Mouse (Mus musculus): Measurements from ENCODE around the gene Ak2. TPM values are rescaled to one million over a fixed set of nuclear protein-coding genes. Genes with fewer than 3 reads are reported as not detected.

The Ak2 gene
- polyA plus RNA-seq, 1 experiment from 2014 or later: 134 TPM

GRCm38 (mm10) chr4:129011604-129012121 is 19.9 kb downstream of the Ak2 start:
- Histone ChIP-seq H3K27ac (ENCODE audit: low read depth, low read length) (no peak overlapping the region), H3K9ac (ENCODE audit: low read length) (no peak overlapping the region), H3K9me3 (ENCODE audit: control insufficient read depth, low read length) (no peaks in the 10 kb centered on the region), H3K36me3 (ENCODE audit: control insufficient read depth, insufficient read depth, low read length) (no peaks in the 10 kb centered on the region; the same call in 1 of the 2 replicates), H3K4me3 (ENCODE audit: low read depth, low read length) (no peak overlapping the region), H3K4me2 (ENCODE audit: low read depth) (no peak overlapping the region), H3K4me1 (ENCODE audit: control insufficient read depth, insufficient read depth, low read length) (no peaks in the 10 kb centered on the region), H3K27me3 (ENCODE audit: control insufficient read depth, insufficient read depth, low read length) (no peaks in the 10 kb centered on the region)
- WGBS: 48% methylated on average over 15 of the region's 15 CpGs
- no peak for DNase-seq (ENCODE audit: low spot score)
- no peak for ATAC-seq (ENCODE audit: insufficient read depth, low FRiP score, low TSS enrichment)

DNA sequence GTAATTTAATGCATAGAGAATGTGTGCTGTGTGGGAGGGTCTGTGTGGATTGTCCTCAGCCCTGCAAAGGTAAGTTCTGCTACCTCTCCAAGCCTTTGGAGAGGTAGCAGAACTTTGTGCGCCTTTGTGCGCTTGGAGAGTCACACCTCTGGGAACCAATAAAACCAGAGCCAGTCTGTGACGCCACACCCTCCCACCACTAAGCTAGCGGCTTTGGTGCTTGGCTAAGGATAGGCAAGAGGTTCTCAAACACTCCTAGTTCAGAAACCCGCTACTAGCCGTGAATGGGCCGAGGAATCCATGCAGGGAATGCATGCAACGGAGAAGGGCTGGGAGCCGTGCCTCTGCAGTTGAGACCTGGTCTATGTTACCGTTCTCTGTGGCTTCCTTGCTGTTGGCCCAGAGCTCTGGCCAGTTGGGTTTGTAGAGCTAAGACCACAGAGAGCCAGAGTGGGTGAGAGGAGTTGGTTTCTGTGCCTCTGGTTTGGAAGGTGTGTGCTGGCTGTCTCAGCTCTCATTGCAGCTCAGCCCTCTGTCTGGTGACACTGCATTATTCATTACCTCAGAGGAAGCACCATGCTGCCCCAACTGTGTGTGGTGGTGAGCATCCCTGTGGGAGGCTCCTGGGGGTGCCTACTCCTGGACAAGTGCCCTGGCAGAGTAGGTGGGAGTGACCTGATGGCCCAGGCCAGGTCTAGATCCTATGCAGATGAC is 21.6 kb downstream of the Ak2 start:
- H3K27me3 ChIP-seq (ENCODE audit: control insufficient read depth, insufficient read depth, low read length): no peaks in the 10 kb centered on the region
- no peak overlapping the region for H3K9ac ChIP-seq (ENCODE audit: low read length)
- WGBS: 57% methylated on average over 10 of the region's 10 CpGs
- H3K4me1 ChIP-seq (ENCODE audit: control insufficient read depth, insufficient read depth, low read length): no peaks in the 10 kb centered on the region
- H3K4me2 ChIP-seq (ENCODE audit: low read depth): no peak overlapping the region
- no peaks in the 10 kb centered on the region for H3K9me3 ChIP-seq (ENCODE audit: control insufficient read depth, low read length)
- H3K4me3 ChIP-seq (ENCODE audit: low read depth, low read length): no peak overlapping the region
- no peak for ATAC-seq (ENCODE audit: insufficient read depth, low FRiP score, low TSS enrichment)
- DNase-seq (ENCODE audit: low spot score): no peak
- H3K36me3 ChIP-seq (ENCODE audit: control insufficient read depth, insufficient read depth, low read length): no peaks in the 10 kb centered on the region; the same call in 1 of the 2 replicates
- no peak overlapping the region for H3K27ac ChIP-seq (ENCODE audit: low read depth, low read length)

GRCm38 (mm10) chr4:129016329-129016728 is 24.6 kb downstream of the Ak2 start:
- WGBS: 38% methylated on average over 4 of the region's 4 CpGs
- Histone ChIP-seq H3K4me2 (ENCODE audit: low read depth) (no peak overlapping the region), H3K9me3 (ENCODE audit: control insufficient read depth, low read length) (no peaks in the 10 kb centered on the region), H3K4me3 (ENCODE audit: low read depth, low read length) (no peak overlapping the region), H3K27ac (ENCODE audit: low read depth, low read length) (no peak overlapping the region), H3K36me3 (ENCODE audit: control insufficient read depth, insufficient read depth, low read length) (no peaks in the 10 kb centered on the region; the same call in 1 of the 2 replicates), H3K9ac (ENCODE audit: low read length) (no peak overlapping the region), H3K4me1 (ENCODE audit: control insufficient read depth, insufficient read depth, low read length) (no peaks in the 10 kb centered on the region), H3K27me3 (ENCODE audit: control insufficient read depth, insufficient read depth, low read length) (no peaks in the 10 kb centered on the region)
- ATAC-seq (ENCODE audit: insufficient read depth, low FRiP score, low TSS enrichment): no peak
- DNase-seq (ENCODE audit: low spot score): no peak

DNA sequence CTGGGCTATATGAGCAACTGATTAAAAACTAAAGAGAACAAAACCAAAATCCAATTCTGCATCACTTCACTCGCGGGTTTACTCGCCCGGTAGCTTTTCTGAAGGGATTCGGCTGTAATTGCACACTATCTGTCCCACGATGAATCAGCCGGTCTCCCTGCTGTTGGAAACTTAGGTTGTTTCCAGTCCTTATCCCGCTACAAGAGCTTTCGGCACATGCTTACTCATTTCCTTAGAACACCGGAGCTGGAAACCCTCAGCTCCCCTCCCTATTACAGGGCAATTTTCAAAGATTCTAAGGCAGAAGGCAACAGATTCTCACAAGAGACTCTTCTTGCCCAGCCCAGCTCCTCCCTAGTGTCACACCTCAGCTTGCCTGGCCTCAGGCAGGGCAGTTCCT is 25.4 kb downstream of the Ak2 start:
- Histone ChIP-seq H3K9ac (ENCODE audit: low read length) (no peak overlapping the region), H3K9me3 (ENCODE audit: control insufficient read depth, low read length) (no peaks in the 10 kb centered on the region), H3K36me3 (ENCODE audit: control insufficient read depth, insufficient read depth, low read length) (no peaks in the 10 kb centered on the region), H3K27me3 (ENCODE audit: control insufficient read depth, insufficient read depth, low read length) (no peaks in the 10 kb centered on the region), H3K4me1 (ENCODE audit: control insufficient read depth, insufficient read depth, low read length) (no peaks in the 10 kb centered on the region), H3K4me3 (ENCODE audit: low read depth, low read length) (no peak overlapping the region), H3K4me2 (ENCODE audit: low read depth) (no peak overlapping the region), H3K27ac (ENCODE audit: low read depth, low read length) (no peak overlapping the region)
- no peak for DNase-seq (ENCODE audit: low spot score)
- ATAC-seq (ENCODE audit: insufficient read depth, low FRiP score, low TSS enrichment): no peak
- 90% methylated on average over 10 of the region's 10 CpGs for WGBS

- no peaks in the 10 kb centered on the region for H3K36me3 ChIP-seq (ENCODE audit: control insufficient read depth, insufficient read depth, low read length)
- H3K9ac ChIP-seq (ENCODE audit: low read length): no peak overlapping the region
- H3K4me2 ChIP-seq (ENCODE audit: low read depth): no peak overlapping the region
- 84% methylated on average over 9 of the region's 9 CpGs for WGBS
- no peak overlapping the region for H3K27ac ChIP-seq (ENCODE audit: low read depth, low read length)
- ATAC-seq (ENCODE audit: insufficient read depth, low FRiP score, low TSS enrichment): no peak
- no peak for DNase-seq (ENCODE audit: low spot score)
- no peaks in the 10 kb centered on the region for H3K4me1 ChIP-seq (ENCODE audit: control insufficient read depth, insufficient read depth, low read length)
- H3K4me3 ChIP-seq (ENCODE audit: low read depth, low read length): no peak overlapping the region
- H3K9me3 ChIP-seq (ENCODE audit: control insufficient read depth, low read length): no peaks in the 10 kb centered on the region
- no peaks in the 10 kb centered on the region for H3K27me3 ChIP-seq (ENCODE audit: control insufficient read depth, insufficient read depth, low read length)
Observed at GRCm38 (mm10) chr4:129018788-129019435, 27.2 kb downstream of the Ak2 start.

DNA sequence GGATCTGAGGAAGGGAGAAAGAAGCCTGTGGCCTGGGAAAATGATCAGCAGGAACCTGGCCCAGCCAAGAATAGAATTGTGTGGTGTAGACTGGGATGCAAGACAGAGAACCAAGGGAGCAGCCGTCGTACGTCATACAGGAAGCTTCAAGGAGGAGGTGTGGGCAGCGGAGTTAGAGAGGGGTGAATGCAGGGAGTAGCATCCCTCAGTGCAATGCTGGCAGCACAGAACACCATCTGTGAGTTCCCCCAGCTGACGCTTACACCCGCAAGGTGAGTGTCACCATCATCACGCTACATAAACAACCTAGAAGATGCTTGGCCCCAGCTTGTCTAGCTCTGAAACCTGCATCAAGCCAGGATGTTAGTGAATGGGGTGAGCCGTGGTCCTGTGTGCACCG is 28.0 kb downstream of the Ak2 start:
- H3K9ac ChIP-seq (ENCODE audit: low read length): no peak overlapping the region
- H3K4me1 ChIP-seq (ENCODE audit: control insufficient read depth, insufficient read depth, low read length): no peaks in the 10 kb centered on the region
- no peaks in the 10 kb centered on the region for H3K9me3 ChIP-seq (ENCODE audit: control insufficient read depth, low read length)
- DNase-seq (ENCODE audit: low spot score) (no peak), ATAC-seq (ENCODE audit: insufficient read depth, low FRiP score, low TSS enrichment) (no peak)
- H3K27ac ChIP-seq (ENCODE audit: low read depth, low read length): no peak overlapping the region
- no peaks in the 10 kb centered on the region for H3K27me3 ChIP-seq (ENCODE audit: control insufficient read depth, insufficient read depth, low read length)
- WGBS: 84% methylated on average over 9 of the region's 9 CpGs
- no peak overlapping the region for H3K4me2 ChIP-seq (ENCODE audit: low read depth)
- no peak overlapping the region for H3K4me3 ChIP-seq (ENCODE audit: low read depth, low read length)
- H3K36me3 ChIP-seq (ENCODE audit: control insufficient read depth, insufficient read depth, low read length): no peaks in the 10 kb centered on the region

DNA sequence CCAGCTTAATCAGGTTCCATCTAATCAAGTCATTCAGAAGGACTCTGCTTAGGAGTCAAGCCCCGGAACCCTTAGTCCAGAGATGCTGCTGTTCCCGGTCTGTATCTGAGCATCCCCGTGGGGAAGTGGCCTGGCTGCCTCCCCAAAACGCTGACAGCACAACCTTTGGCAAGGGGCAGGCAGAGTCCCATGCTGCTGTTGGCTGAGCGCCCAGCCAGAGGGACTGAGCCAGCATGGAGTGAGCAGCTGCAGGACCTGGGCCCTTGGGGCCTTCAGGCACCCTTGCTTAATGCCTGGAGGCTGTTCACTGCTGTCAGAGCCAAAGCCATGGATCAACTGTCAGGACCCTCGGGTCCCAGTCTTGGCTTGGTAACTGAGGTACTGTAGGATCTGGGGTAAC is 28.7 kb downstream of the Ak2 start:
- Histone ChIP-seq H3K4me1 (ENCODE audit: control insufficient read depth, insufficient read depth, low read length) (no peaks in the 10 kb centered on the region), H3K27me3 (ENCODE audit: control insufficient read depth, insufficient read depth, low read length) (no peaks in the 10 kb centered on the region), H3K9me3 (ENCODE audit: control insufficient read depth, low read length) (no peaks in the 10 kb centered on the region), H3K9ac (ENCODE audit: low read length) (no peak overlapping the region), H3K36me3 (ENCODE audit: control insufficient read depth, insufficient read depth, low read length) (no peaks in the 10 kb centered on the region), H3K4me2 (ENCODE audit: low read depth) (no peak overlapping the region), H3K4me3 (ENCODE audit: low read depth, low read length) (no peak overlapping the region), H3K27ac (ENCODE audit: low read depth, low read length) (no peak overlapping the region)
- DNase-seq (ENCODE audit: low spot score) (no peak), ATAC-seq (ENCODE audit: insufficient read depth, low FRiP score, low TSS enrichment) (no peak)
- 70% methylated on average over 6 of the region's 6 CpGs for WGBS

DNA sequence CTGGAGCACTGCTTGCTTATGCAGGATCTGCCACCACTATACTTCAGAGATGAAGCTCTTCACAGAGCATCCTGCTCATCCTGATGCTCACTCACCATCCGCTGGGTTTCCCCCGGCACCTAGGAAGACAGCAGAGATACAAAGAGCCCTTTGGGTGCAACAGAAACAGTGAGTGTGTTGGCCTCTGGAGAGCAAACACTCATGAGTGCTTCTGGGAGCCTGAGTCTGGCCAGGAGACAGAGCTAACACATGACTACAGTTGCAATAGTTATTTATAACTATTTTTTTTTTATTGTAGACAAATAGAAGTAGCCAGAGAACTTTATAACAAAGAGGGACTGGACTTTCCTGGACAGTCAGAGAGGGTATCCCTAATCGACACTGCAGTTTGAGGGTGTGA is 29.7 kb downstream of the Ak2 start:
- no peak overlapping the region for H3K4me2 ChIP-seq (ENCODE audit: low read depth)
- 88% methylated on average over 3 of the region's 3 CpGs for WGBS
- H3K9me3 ChIP-seq (ENCODE audit: control insufficient read depth, low read length): no peaks in the 10 kb centered on the region
- H3K27me3 ChIP-seq (ENCODE audit: control insufficient read depth, insufficient read depth, low read length): no peaks in the 10 kb centered on the region
- no peak overlapping the region for H3K4me3 ChIP-seq (ENCODE audit: low read depth, low read length)
- no peak overlapping the region for H3K9ac ChIP-seq (ENCODE audit: low read length)
- no peak overlapping the region for H3K27ac ChIP-seq (ENCODE audit: low read depth, low read length)
- H3K4me1 ChIP-seq (ENCODE audit: control insufficient read depth, insufficient read depth, low read length): no peaks in the 10 kb centered on the region
- no peak for ATAC-seq (ENCODE audit: insufficient read depth, low FRiP score, low TSS enrichment)
- H3K36me3 ChIP-seq (ENCODE audit: control insufficient read depth, insufficient read depth, low read length): no peaks in the 10 kb centered on the region
- no peak for DNase-seq (ENCODE audit: low spot score)

- no peaks in the 10 kb centered on the region for H3K27me3 ChIP-seq (ENCODE audit: control insufficient read depth, insufficient read depth, low read length)
- no peaks in the 10 kb centered on the region for H3K4me1 ChIP-seq (ENCODE audit: control insufficient read depth, insufficient read depth, low read length)
- H3K27ac ChIP-seq (ENCODE audit: low read depth, low read length): no peak overlapping the region
- no peaks in the 10 kb centered on the region for H3K9me3 ChIP-seq (ENCODE audit: control insufficient read depth, low read length)
- no peaks in the 10 kb centered on the region for H3K36me3 ChIP-seq (ENCODE audit: control insufficient read depth, insufficient read depth, low read length)
- ATAC-seq (ENCODE audit: insufficient read depth, low FRiP score, low TSS enrichment): no peak
- no peak overlapping the region for H3K9ac ChIP-seq (ENCODE audit: low read length)
- no peak overlapping the region for H3K4me3 ChIP-seq (ENCODE audit: low read depth, low read length)
- no peak for DNase-seq (ENCODE audit: low spot score)
- WGBS: 76% methylated on average over 4 of the region's 4 CpGs
- no peak overlapping the region for H3K4me2 ChIP-seq (ENCODE audit: low read depth)
Observed at GRCm38 (mm10) chr4:129021886-129022285, 30.1 kb downstream of the Ak2 start.

Measured in neural tube, embryonic 11.5 days (tissue).